Mouse (Mus musculus): ENCODE measurements at regions not wholly inside any gene's neighbourhood (a gene's known extent, or its start where the extent isn't known, plus 50 kb on each side); places are given as distances from the start of the nearest gene placed in this dataset.

DNA sequence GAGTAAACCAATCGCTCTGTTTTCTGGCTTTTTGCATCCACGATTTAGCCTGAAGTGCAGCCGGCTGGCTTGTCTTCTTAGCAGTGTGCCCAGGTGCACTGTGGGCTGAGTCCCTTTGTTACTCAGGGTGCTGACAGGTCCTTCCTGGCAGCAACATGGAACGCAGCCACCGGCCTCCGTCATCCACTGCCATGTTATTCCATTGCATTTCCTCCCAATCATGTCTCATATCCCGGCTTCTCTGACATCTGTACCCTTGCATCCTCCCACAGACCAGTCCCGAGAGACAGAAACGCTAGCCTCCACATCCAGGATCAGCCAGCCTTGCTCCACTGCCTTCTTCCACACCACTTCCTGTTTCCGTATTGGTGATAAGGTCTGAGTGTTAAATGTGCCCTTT lies 257.9 kb upstream of the Zfp64 start:
- TF ChIP-seq POLR2AphosphoS2 (IDR thresholded peaks at IDR 0.05; ENCODE audit: insufficient read length, low read depth): no peak
- no peak for TF ChIP-seq POLR2A (IDR thresholded peaks at IDR 0.05; ENCODE audit: insufficient read length, low read depth)
- TF ChIP-seq USF1 (IDR thresholded peaks at IDR 0.05; ENCODE audit: low read depth): no peak
- no peak for TF ChIP-seq E2F4 (IDR thresholded peaks at IDR 0.05; ENCODE audit: insufficient read depth)
- no peak for TF ChIP-seq MYOD1 (IDR thresholded peaks at IDR 0.05; ENCODE audit: control insufficient read depth in 1 of 3, insufficient read length in 2 of 3, low read depth in 2 of 3)
- no peak for TF ChIP-seq TCF12 (IDR thresholded peaks at IDR 0.05; ENCODE audit: insufficient read depth, poor library complexity, severe bottlenecking)
- no peak for TF ChIP-seq MAX (IDR thresholded peaks at IDR 0.05; ENCODE audit: low read depth)

All from myocyte (in vitro differentiated cells).